Comparison of ENCODE assay signal across 9 mouse cellular contexts in genomic region chr10:66994469-66994868, GRCm38 (mm10).
DNase-seq lines count a peak whose midpoint lies in the region; ATAC-seq and TF ChIP-seq lines count a peak whose summit lies in the region.
"Had no signal": no experiment of that assay in that cellular context is flagged by ENCODE, and none has a peak within 500 bp of the region (broad histone marks: within the 10 kb centered on the region; RNA-seq: fewer than 3 reads in every experiment).

No protein-coding gene starts in this region.

- no peaks in the 10 kb centered on the region for H3K27me3 ChIP-seq in heart, embryonic 13.5 days (replicated peaks)
- no peaks in the 10 kb centered on the region for H3K27me3 ChIP-seq in heart, adult 2 months (ENCODE audit: control insufficient read depth, insufficient read depth, low read length)
- no peaks in the 10 kb centered on the region for H3K27me3 ChIP-seq in hindbrain, embryonic 13.5 days

- H3K4me3 ChIP-seq in heart, embryonic 13.5 days, result no peak overlapping the region
- no peak overlapping the region for H3K4me3 ChIP-seq in heart, adult 2 months
- H3K4me3 ChIP-seq in hindbrain, embryonic 13.5 days, result no peak overlapping the region

- no peaks in the 10 kb centered on the region for H3K36me3 ChIP-seq in heart, embryonic 13.5 days
- H3K36me3 ChIP-seq in heart, adult 2 months (ENCODE audit: control insufficient read depth, insufficient read depth, low read length), result no peaks in the 10 kb centered on the region
- H3K36me3 ChIP-seq in hindbrain, embryonic 13.5 days, result no peaks in the 10 kb centered on the region

- H3K9me3 ChIP-seq in heart, embryonic 13.5 days, result peaks cover 5% of the 10 kb centered on the region; the same call in 1 of the 2 replicates
- H3K9me3 ChIP-seq in hindbrain, embryonic 13.5 days, result no peaks in the 10 kb centered on the region

- intact Hi-C loops in heart, adult 2 months (cut with DNase I), result no loop called here

- TF ChIP-seq POLR2A in heart, adult 2 months (IDR thresholded peaks at IDR 0.05; ENCODE audit: insufficient read depth, low read depth, low read length), result no peak

- H3K4me2 ChIP-seq in heart, embryonic 13.5 days, result peak overlapping the region; percentile 14
- no peak overlapping the region for H3K4me2 ChIP-seq in hindbrain, embryonic 13.5 days

- no peak for TF ChIP-seq CTCF in heart, adult 2 months (IDR thresholded peaks at IDR 0.05)

- 0 out of 2 replicates have a peak overlapping the region, but pooled peaks have one; percentile 24 for H3K9ac ChIP-seq in heart, embryonic 13.5 days
- H3K9ac ChIP-seq in heart, adult 2 months (ENCODE audit: low read depth, low read length), result no peak overlapping the region
- H3K9ac ChIP-seq in hindbrain, embryonic 13.5 days, result no peak overlapping the region

- no peak for TF ChIP-seq EP300 in heart, adult 2 months (IDR thresholded peaks at IDR 0.05; ENCODE audit: insufficient read depth, low read depth, low read length)

- no peak; the same call in 1 of the 2 replicates for ATAC-seq in heart, embryonic 13.5 days (ENCODE audit: extremely low read depth, insufficient number of reproducible peaks, low FRiP score, low TSS enrichment)
- peak; percentile 66; the same call in 1 of the 2 replicates for ATAC-seq in hindbrain, embryonic 13.5 days (ENCODE audit: low FRiP score)

- H3K27ac ChIP-seq in heart, embryonic 13.5 days (replicated peaks), result peak overlapping the region; percentile 76
- no peak overlapping the region for H3K27ac ChIP-seq in heart, adult 2 months
- H3K27ac ChIP-seq in hindbrain, embryonic 13.5 days, result peak overlapping the region; percentile 70

- WGBS in heart, embryonic 13.5 days, result 42% methylated on average over 5 of the region's 5 CpGs
- WGBS in heart, adult 2 months, result 59% methylated on average over 5 of the region's 5 CpGs
- WGBS in hindbrain, embryonic 13.5 days, result 76% methylated on average over 5 of the region's 5 CpGs

- H3K4me1 ChIP-seq in heart, embryonic 13.5 days, result peaks cover 18% of the 10 kb centered on the region
- H3K4me1 ChIP-seq in heart, adult 2 months (ENCODE audit: control insufficient read depth, insufficient read depth, low read length), result peaks cover 3% of the 10 kb centered on the region
- H3K4me1 ChIP-seq in hindbrain, embryonic 13.5 days (replicated peaks), result peaks cover 12% of the 10 kb centered on the region

- no peaks in the 10 kb centered on the region for H3K79me2 ChIP-seq in heart, adult 2 months (replicated peaks; ENCODE audit: control insufficient read depth, insufficient read depth, low read length)

- no peak for DNase-seq in heart, adult 2 months
- peak; percentile 44 for DNase-seq in ovary, adult 18-20 months (ENCODE audit: low spot score)
- no peak for DNase-seq in ovary, postnatal 10 days (ENCODE audit: low spot score)
- no peak for DNase-seq in B cell, adult 2 months
- no peak for DNase-seq in layer of hippocampus, postnatal 10 days (ENCODE audit: low spot score in 2 of 2)
- no peak for DNase-seq in kidney, postnatal 36 days
- DNase-seq: kidney, adult 9 months had no signal
